Mouse (Mus musculus) neural tube, postnatal 0 days (tissue): ENCODE measurements around the gene Gm21292. TPM values are rescaled to one million over a fixed set of nuclear protein-coding genes. Genes with fewer than 3 reads are reported as not detected.

Source experiments
- polyA plus RNA-seq: library from polyadenylated mRNA; unstranded; fragments of >200 nt; fragmentation: Nextera tagmentation; extraction: Ambion mirVana; gene quantifications from 2 replicates; pipeline ENCODE4 v1.2.1, GENCODE M21; 2015

The Gm21292 gene
- not detected in 2 replicates for polyA plus RNA-seq

DNA sequence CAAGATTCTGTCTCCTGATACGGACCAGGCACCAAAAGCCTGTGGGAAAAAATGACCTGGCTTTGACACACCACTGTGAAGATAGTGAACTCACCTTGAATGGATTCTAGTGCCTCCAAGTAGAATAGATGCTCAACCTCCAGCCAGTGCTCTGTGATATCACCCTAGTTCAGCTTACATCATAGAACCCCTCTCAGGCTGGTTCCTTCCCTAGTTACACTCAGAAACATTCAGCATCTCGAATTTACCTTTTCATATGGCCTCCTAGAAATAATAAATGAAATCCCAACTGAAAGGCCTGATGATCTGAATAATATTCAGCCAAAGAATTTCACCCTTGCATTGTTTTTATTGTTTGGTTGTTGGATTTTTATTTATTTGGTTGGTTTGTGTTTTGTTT, at the start of gene Gm21292:
Gene Gm21292 (minus strand): TSS at position 101 of the 400 bp plus-strand sequence.

Other genes with a start within 250 kb of the Gm21292 start
- not detected in 2 replicates for gene Gm21721, start 68.3 kb upstream of the Gm21292 start, polyA plus RNA-seq
- not detected in 2 replicates for gene Gm21812, start 213.3 kb upstream of the Gm21292 start, polyA plus RNA-seq